Mouse (Mus musculus) heart, adult 18-20 months (tissue): Measurements from ENCODE around the gene Pdxk. TPM values are rescaled to one million over a fixed set of nuclear protein-coding genes. Genes with fewer than 3 reads are reported as not detected.

ENCODE experiments used
- DNase-seq, 2 experiments: peaks; one replicate each; pipeline ENCODE4 v3.0.0; 2021 to 2022; ENCODE audit warnings: mixed read lengths in 1 of 2
- total RNA-seq, 2 experiments: library from RNA; stranded (reverse); gene quantifications; 2 replicates each; pipeline ENCODE4 v1.2.3; 2021

Pdxk gene
- total RNA-seq, 2 experiments from 2014 or later = 11.5 to 12.0 TPM

GRCm38 (mm10) chr10:78460463-78460862, 4.3 kb downstream of the Pdxk start:
- peak; percentile 31 to 46 for DNase-seq

GRCm38 (mm10) chr10:78458348-78459111, 6.2 kb downstream of the Pdxk start:
- peak; percentile 56 to 64 for DNase-seq

GRCm38 (mm10) chr10:78457495-78458347, 7.1 kb downstream of the Pdxk start:
- DNase-seq = peak; percentile 78 to 81

- DNase-seq = no peak
These were observed 8.1 kb downstream of the Pdxk start for GRCm38 (mm10) chr10:78456696-78457095.

GRCm38 (mm10) chr10:78452641-78453040, 12.1 kb downstream of the Pdxk start:
- no peak for DNase-seq

GRCm38 (mm10) chr10:78450761-78451160, 14.0 kb downstream of the Pdxk start:
- DNase-seq = no peak

- DNase-seq = no peak
These were observed 17.4 kb downstream of the Pdxk start for GRCm38 (mm10) chr10:78447396-78447795.

- DNase-seq = no peak
These were observed 18.6 kb downstream of the Pdxk start for GRCm38 (mm10) chr10:78446195-78446594.

GRCm38 (mm10) chr10:78442292-78442691, 22.5 kb downstream of the Pdxk start:
- no peak for DNase-seq

GRCm38 (mm10) chr10:78441606-78442005, 23.2 kb downstream of the Pdxk start:
- no peak for DNase-seq

- DNase-seq = peak in 1 of 2 experiments; percentile 35
These were observed 24.0 kb downstream of the Pdxk start for GRCm38 (mm10) chr10:78440812-78441211.

GRCm38 (mm10) chr10:78439990-78440389, 24.8 kb downstream of the Pdxk start:
- peak; percentile 23 to 60 for DNase-seq

- DNase-seq = peak in 1 of 2 experiments; percentile 32
These were observed 25.2 kb downstream of the Pdxk start for GRCm38 (mm10) chr10:78439550-78439949.

- peak; percentile 60 to 90 for DNase-seq
These were observed 26.7 kb downstream of the Pdxk start for GRCm38 (mm10) chr10:78438094-78438493.

GRCm38 (mm10) chr10:78432853-78433252, 31.9 kb downstream of the Pdxk start:
- no peak for DNase-seq

- no peak for DNase-seq
These were observed 35.0 kb downstream of the Pdxk start for GRCm38 (mm10) chr10:78429776-78430175.

- no peak for DNase-seq
These were observed 35.6 kb downstream of the Pdxk start for GRCm38 (mm10) chr10:78429180-78429579.

GRCm38 (mm10) chr10:78428070-78428469, 36.7 kb downstream of the Pdxk start:
- no peak for DNase-seq

- DNase-seq = peak; percentile 34 to 47
These were observed 38.5 kb downstream of the Pdxk start for GRCm38 (mm10) chr10:78426117-78426735.

- DNase-seq = peak; percentile 88 to 89
These were observed 39.4 kb downstream of the Pdxk start, which contains the start of gene Cstb for GRCm38 (mm10) chr10:78425181-78426041. Cstb (plus strand) TSS chr10:78425669.

- no peak for DNase-seq
These were observed 42.2 kb downstream of the Pdxk start for GRCm38 (mm10) chr10:78422614-78423013.

GRCm38 (mm10) chr10:78420929-78421328, 43.8 kb downstream of the Pdxk start:
- DNase-seq = no peak
